Mouse (Mus musculus): ENCODE data around the gene Inpp4b.

The Inpp4b gene

DNA sequence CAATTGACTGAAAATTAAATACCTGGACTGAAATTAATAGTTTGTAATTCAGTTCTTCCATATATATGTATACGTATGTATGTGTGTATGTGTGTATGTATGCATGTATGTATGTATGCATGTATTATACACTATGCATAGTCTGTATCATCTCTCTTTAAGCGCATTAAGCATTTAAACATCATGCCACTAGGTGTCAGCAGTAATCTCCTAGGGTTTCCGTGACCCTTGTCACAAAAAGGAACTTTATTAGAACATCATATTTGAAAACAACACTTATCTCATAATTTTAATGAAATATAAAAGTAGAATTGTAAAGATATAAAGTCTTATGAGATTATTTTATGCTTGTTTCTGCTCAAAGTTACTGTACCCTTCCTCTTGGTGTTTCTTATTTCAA is 136.3 kb downstream of the Inpp4b start:
- DNase-seq: no peak

- DNase-seq: no peak
Measured at GRCm38 (mm10) chr8:81483834-81484233, 141.5 kb downstream of the Inpp4b start.

- DNase-seq: no peak
Measured at GRCm38 (mm10) chr8:81485626-81486025, 143.3 kb downstream of the Inpp4b start.

DNA sequence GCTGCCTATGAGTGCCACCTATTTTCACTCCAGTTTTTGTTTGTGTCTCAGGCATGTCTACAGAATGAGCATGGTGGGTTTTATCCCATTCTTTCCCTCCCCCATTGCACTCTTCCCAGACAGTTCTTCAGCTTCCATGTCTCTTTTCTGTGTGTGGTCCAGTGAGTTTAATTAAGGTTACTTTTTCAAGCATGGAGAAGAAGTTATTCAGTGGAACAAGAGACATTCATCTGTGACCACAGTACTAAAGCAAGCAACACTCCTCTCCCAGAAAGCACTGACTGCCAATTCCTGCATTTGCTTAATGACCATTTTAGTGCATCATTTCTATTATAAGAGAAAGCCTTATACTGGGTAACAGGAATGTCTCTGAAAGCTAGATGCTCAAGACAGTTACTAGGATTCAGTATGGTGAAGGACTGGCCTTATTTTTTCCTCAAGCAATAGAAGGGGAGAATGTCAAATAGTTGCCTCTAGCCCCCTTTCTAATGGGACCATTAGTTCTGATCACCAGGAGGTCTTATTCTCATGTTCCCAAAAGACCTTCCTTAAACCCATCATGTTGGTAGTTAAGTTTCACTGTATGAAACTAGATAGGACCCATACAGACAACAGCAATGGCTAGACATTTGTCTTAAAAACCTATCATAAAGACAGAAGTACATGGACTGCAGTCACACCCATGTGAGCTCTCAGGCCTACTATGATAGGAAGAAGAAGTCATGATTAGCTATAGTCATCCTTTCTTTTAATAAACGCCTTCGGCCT is 147.7 kb downstream of the Inpp4b start:
- no peak for DNase-seq

DNA sequence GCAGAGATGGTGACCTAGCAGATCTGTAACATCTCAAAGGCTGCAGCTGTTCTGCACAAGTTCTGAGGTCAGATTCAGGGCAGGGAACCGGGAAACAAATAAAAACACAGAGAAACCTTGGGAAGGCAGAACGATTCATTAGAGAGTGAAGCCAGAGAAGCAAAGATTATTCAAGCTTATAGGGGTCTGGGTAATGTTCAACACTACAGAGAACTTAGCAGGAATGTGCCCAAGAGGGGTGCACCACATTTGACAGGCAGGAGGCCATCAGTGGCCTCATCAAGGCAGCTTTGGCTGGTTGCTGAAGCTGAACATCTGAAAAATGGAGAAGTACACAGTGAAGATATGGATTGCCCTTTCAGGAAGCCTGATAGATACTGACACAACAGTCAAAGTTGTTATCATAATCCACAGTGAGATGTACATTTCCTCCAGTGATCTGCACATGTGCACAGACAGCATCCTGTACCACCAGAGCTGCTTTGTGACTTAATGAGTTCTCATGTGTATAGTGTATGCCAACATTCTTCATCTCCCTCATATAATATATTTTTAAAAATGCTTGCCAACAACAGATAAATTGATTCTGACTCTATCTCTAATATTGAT is 148.8 kb downstream of the Inpp4b start:
- no peak for DNase-seq

- DNase-seq: no peak
Measured at GRCm38 (mm10) chr8:81491706-81492204, 149.4 kb downstream of the Inpp4b start.

DNA sequence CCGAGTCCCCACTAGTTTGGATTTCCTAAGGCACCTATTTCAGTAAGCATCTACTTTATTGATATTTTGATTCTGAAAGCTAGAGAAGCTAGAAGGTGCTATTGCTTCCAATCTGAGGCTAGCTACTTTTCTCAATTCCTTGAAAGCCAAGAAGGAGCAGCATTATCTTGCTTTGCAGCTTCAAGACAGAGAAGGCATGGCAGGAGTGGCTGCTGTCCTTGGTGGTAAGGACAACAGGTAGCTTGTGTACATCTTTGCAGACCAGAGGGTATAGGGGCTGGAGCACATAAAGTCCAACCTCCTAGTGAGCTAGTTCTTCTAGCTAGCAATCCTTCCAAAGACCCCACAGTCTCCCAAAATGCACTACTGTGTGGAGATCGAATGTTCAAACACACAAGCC is 152.5 kb downstream of the Inpp4b start:
- no peak for DNase-seq

DNA sequence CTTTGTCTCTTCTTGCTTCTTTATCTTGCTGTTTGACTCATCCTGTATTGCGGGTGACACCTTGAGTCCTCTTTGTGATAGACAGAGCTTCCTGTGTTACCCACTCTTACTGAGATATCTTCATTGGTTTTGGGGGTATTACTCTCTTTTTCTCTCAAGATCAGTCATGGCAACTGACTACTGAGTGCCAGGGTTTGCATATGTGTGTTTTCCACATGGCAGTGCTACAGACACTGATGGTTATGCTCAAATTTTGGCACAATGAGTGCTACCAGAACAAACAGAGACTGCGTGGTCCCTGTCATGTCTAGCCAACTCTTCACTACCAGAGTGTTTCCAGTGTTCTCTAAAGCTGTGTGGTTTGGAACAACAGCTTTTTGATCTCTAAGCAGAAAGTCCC is 155.3 kb downstream of the Inpp4b start:
- DNase-seq: no peak

DNA sequence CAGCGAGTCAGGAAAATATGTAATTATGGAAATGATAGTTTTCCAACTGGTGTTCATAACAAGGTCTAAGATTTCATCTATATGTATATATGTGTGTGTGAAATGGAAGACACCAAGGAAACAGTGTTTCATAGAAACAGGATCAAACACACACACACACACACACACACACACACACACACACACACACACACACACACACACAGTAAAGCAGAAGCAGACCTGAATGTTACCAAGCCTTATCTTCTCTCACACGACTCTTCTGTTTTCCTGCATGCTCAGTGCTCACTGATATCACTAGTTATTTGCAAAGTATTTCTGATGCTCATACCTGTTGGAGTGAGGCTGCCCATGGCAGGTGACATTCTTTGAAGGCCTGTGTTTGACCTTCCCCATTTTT is 159.9 kb downstream of the Inpp4b start:
- no peak for DNase-seq

DNA sequence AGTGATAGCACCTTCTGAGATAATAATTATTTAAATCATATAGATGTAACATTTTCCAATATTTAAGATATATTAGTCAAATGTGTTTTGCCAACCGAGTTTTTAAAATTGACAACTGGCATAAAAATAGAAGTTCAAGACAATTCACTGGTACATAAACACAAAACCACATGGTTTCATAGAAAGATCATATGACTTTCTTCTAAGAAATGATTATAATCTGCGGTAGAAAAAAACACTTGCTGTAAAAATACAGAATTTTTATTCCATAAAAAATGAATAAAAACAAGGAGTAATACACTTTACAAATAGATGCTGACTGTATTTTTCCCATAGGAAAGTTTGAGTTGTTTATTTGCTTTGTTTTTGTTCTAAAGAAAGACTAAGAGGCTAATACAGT is 160.6 kb downstream of the Inpp4b start:
- no peak for DNase-seq

- DNase-seq: no peak
Measured at GRCm38 (mm10) chr8:81512826-81513225, 170.5 kb downstream of the Inpp4b start.

DNA sequence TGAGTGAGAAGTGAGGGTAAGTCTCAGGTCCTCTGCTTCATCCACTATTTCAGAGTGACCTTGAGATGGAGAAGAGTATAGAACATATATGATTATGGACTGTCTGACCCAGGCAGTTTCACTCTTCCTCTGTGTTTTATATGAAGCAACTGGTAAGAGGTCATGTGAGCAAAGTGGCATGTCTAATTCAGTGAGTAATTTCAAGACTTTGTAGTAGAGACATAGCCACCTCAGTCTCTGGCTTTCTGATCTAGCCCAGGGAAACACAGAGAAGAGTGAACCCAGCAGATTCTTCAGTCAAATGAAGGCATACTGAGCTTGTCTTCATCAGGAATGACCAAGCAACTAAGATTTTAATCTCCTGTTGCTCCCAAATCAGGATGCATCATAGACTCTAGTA is 172.1 kb downstream of the Inpp4b start:
- DNase-seq: no peak

DNA sequence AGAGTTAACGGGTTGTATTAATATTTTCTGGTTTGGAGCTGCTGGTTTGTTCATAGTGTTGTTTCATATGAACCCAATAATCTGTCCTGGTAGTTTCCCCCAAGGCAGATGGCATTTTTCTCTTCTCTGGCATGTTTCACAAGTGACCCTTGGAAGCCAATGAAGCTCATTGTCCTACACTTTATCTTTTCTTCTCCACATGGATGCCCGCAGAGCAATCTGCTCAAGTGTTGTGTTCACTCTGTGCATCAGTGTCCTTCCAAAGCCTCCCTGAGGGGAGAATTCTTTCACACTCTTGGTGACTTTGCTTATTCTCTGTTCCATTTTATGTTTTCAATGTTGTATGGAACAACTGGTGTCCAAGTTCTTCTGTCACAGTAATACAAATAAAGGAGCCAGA is 179.7 kb downstream of the Inpp4b start:
- no peak for DNase-seq

GRCm38 (mm10) chr8:81524561-81524960 is 182.2 kb downstream of the Inpp4b start:
- no peak for DNase-seq

GRCm38 (mm10) chr8:81527661-81528060 is 185.3 kb downstream of the Inpp4b start:
- DNase-seq: no peak

DNA sequence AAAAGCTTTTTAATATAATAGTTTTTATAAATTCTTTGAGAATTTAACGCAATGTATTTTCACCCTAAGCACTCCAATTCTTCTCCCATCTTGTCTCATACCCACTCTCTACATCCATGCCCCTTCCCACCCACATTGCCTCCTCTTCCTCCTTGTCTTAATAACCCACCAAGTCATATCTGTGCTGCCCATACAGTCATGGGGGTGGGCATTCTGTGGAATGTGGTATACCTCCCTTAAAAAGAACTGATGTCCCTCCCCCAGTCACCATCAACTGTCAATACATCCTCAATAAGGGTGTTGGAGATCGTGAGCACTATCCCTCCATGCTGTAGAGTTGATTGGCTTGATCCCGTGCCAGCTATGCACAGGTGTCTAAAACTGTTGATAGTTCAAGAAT is 196.0 kb downstream of the Inpp4b start:
- DNase-seq: no peak

DNA sequence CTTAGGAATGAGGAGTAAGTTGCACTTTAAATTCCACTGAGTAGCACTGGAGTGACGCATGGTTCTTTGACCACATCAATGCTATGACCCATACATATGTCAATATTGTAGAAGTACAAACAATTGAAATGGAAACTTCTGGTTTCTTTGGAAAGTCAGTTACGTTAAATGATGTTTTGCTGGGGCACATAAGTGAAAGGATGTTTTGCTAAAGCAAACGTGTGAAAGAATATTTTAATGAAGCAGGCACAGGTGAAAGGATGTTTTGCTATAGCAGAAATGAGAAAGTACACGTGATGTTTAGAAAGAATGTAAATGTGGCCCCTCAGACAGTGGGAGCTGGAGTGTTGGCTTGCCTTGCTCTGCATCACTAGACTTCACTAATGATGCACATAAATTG is 216.2 kb downstream of the Inpp4b start:
- no peak for DNase-seq

GRCm38 (mm10) chr8:81562405-81562804 is 220.0 kb downstream of the Inpp4b start:
- no peak for DNase-seq

GRCm38 (mm10) chr8:81565484-81565883 is 223.1 kb downstream of the Inpp4b start:
- no peak for DNase-seq

DNA sequence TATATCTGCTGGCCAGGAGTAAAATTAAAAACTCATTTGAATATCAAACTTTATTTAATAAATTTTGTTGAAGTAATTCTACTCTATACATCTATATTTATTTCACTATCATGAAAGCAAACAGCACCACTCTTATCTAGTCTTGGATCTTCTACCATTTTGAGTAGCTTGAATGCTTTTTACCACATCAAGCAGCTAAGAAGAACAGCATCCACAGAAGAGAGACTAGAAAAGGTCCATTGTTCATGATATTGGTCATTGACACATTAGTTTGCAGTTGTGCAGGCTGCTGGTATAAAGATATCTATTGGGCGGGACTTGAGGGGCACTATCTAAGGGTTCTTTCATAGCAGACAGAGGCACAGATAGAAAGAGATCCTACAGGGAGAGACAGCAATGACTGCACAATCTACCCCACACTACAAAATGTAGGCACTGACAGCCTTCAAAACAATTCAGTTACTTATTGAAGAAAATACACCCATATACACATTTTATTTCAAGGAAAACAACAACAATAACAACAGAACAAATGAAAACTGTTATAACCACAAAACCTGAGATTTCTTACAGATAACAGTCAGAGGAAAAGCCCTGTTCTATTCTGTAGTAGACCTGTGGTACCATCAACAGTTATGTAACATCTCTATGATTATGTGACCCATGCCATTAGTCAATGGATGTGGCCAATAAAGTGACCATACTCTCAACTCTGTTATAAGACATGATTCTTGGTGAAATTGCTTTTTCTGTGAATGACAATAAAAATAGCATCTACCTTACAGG is 230.2 kb downstream of the Inpp4b start:
- no peak for DNase-seq

DNA sequence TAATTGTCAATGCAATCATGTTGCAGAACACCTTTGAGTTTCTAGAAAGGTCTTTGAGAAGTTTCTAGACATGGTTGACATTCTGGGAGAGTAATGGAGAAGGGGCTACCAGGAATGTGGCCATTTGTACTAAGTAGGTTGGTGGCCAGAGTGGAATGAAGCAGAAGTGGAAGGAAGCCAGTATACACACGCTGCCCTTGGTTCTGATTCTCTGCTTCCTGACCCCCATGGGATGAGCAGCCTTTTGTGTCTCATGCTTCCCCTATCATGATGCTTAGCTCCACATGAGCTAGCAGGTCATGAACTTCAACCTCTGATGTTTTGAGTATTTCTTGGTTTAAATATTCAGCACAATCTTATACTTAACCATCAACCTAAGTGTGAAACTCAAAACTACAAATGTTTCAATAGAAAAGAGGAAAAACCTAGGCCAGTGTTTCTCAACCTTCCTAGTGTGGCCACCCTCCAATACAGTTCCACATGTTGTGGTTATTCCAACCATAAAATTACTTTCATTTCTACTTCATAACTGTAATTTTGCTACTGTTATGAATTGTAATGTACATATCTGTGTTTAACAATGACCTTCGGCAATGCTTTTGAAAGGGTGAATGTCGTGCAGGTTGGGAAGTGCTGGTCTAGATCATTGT is 233.0 kb downstream of the Inpp4b start:
- no peak for DNase-seq

DNA sequence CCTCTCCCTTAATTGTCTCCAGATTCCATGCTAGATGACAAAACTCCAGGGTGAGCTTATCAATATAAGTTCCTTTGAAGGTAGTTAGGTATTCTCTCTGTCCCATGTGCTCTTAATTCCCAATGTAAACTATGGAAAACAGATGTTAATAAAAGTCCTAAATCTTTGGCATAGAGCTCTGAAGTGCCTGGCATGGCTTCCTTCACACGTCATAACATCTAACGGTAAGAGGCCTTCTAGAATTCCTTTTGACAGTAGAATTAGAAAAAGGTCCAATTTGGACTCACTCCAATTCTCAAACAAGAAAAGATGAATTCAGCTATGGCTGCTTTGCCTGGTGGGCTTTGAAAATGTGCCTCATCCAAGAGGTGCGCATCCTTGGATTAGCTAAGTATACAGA is 236.6 kb downstream of the Inpp4b start:
- no peak for DNase-seq

DNA sequence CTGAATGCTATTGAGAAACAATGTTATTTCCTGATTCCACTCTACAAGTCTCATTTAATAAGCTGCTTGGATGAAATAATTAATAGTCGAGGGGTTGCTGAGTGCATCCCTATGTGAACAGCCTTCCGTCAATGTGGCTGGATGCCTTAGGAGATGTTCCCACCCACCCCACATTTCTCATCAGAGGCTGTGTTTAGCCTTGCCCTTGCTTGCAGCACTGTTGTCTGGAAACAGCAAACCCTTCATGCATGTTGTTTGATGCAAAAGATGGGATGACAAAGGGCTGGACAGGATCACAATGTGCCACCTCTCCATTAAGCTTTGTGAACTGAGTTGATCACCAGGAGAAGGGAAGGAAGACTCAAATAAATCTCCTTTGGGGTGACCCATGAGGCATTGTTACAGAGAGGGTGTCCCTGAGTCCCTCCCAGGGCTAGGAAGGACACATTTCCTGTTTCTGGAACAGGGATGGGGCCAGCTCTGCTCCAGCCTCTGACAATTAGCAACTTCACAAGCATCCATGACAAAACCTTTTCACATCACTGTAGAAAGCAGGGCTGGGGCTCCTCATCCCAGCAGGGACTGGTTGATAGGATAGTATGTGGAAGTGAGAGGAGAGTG is 239.6 kb downstream of the Inpp4b start:
- peak; percentile 13 to 30 for DNase-seq
